Mouse (Mus musculus) ovary, postnatal 10 days (tissue): ENCODE data around the gene Agpat4.

ENCODE experiments used
- DNase-seq: peaks from one replicate; pipeline ENCODE4 v3.0.0; 2022; ENCODE audit warnings: low spot score

Agpat4 gene

DNA sequence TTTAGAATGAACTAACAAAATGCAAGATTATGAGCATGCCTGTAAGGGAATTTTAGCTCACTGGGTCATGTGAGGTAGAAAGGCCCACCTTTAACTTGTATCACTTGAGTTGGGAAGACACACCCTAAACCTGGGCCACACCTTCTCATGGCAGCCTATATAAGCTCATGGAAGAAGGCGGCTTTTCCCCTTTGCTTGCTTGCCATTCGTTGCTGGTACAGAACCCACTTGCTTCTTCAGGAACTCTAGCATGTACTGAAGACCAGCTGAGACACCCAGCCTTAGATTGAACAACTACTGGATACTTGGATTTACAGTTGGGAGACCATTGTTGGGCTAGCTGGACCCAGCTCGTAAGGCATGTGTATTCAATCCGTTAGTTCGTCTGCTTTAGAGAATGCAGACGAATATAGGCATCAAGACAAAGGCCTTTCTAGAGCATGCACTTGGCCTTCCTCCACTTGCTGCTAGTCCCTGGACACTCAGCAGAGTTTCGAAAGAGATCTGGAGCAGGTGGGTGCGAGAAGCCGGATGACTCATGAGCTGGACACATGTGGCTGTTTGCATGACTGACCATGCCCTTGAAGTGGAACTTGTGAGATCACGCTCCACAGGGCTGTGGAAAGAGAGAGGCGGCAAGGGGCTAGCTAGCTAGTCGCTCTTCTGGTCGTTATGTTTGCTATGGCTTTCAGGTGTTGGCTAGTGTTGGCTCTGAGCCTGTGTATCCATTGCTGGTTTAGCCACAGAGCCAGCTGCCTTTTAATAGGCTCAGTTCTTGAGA, 42.7 kb downstream of the Agpat4 start:
- no peak for DNase-seq

GRCm38 (mm10) chr17:12161877-12162276, 43.4 kb downstream of the Agpat4 start:
- DNase-seq: no peak

DNA sequence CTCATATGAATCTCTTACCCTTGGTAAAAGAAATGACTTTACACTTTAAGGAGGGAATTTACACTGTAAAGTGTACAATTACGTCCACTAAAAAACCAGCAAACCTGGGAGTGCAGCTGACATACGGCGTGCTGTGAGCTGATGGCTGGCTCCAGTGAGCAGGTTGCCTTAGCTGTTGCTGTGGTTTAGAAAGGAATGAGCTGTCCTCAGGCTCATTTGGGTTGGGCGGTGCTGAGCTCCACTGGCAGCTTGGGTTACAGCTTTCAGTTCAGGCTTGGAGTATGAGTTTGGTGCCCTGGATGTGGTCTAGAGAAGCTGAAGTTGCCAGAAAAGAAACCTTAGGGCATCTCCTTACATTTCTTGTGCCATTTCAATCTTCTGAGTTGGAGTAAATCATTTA, 44.3 kb downstream of the Agpat4 start:
- DNase-seq: no peak

GRCm38 (mm10) chr17:12163403-12163802, 44.9 kb downstream of the Agpat4 start:
- no peak for DNase-seq

- no peak for DNase-seq
These were observed 45.4 kb downstream of the Agpat4 start for GRCm38 (mm10) chr17:12163903-12164302.

DNA sequence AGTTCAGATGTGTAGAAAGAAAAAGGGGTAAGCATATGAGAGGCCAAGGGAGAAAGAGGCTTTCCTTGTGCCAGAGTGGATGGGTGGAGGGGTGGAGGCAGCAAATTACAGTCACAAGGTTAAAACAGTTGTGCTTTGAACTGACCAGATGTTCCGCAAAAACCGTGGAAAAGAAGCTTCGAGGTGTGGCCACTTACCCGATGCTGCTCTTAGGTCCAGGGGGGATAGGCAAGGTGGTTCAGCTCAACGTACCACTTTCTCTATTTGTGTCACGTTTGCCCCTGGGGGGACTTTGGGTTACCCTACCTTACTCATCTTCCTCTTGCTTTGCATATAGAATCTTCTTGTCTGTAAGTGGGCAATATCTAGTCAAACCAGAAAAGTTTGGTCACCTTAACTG, 46.0 kb downstream of the Agpat4 start:
- DNase-seq: no peak

GRCm38 (mm10) chr17:12165009-12165695, 46.6 kb downstream of the Agpat4 start:
- no peak for DNase-seq

GRCm38 (mm10) chr17:12165701-12166100, 47.2 kb downstream of the Agpat4 start:
- no peak for DNase-seq

DNA sequence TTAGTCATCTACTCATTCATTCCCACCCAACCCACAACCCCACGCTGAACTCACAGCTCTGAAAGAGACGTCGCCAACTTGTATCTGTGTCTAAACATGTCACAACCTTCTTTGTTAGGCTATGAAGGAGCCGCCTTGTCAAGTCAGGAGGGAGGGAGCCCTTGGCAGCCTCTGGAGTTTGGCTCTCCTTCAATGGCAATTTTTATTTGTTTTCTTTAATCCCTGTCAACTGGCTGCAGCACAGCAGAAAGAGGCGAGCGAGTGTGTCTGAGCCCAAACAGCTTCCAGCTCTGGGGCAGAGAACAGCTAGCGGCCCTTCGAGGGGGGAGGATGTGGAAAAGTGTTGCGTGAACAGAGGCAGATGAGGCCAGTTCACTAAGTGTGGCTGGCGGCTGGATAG, 50.0 kb downstream of the Agpat4 start:
- peak; percentile 25 for DNase-seq

- no peak for DNase-seq
These were observed 50.9 kb downstream of the Agpat4 start for GRCm38 (mm10) chr17:12169326-12169836.

DNA sequence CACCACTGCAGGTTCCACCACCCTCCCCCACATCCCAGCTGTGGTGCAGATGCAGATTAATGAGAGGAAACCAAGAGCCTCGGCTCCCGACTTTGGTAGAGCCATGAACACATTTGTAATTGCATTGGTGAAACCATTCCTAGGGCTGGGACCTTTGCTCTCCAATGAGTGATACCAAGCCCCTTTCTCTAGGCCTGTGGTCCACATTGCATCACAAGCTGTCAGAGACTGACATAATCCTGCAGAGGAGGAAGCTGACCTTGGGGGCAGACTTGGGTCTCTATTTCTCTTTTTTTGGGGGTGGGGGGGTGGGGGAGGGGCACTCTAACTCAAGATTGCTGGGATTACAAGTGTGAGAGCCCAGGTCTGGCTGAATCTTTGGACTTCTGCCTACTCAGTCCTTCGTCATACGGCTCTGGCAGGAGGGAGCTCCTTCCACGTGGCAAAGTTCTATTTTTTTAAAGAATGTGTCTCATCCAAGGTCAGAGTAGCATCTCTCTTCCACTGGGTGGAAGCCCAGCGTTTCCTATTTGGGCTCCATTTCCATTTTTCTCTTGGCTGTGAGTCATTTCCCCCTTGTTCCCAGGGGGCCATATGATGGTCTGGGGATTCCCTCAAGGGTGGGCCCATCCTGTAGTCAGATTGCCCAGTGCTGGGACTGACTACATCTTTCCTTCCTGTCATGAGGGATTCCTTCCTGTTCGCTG, 52.4 kb downstream of the Agpat4 start:
- no peak for DNase-seq

DNA sequence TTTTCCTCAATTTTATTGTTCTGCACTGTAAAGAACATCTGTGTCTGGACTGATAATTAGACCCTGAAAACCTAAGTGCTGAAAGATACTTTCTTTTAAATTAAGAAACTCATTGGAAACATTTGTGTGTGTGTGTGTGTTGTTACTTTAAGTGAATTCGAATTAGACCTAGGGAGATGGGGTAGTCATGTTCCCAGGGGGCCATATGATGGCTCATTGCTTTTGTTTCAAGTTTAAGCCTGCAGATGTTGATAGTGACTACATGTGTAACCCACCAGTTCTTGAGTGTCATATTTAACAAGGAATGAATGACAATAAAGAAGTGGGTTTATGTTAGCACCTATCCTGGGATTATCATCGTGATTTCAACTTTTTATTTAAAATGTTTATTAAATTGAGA, 53.2 kb downstream of the Agpat4 start:
- DNase-seq: no peak

GRCm38 (mm10) chr17:12174221-12174620, 55.7 kb downstream of the Agpat4 start:
- DNase-seq: no peak

- DNase-seq: no peak
These were observed 56.4 kb downstream of the Agpat4 start for GRCm38 (mm10) chr17:12174896-12175295.

DNA sequence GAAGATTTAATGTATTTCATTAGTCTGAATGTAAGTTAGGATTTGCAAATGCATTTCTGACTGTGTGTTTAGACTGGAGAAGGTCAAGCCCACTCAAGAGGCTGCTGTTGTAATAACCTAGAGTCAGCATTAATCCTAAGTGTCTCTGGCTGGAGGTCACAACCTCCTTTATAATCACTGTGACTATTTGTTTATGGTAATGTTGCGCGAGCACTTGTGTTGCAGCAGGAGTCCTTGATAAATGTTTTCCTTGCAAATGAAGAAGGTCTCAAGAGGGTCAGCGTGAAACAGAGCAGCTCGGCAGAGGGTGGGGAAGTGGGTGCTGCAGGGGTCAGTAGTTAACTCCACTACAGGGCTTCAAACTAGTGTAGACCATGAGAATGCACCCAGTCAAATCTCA, 57.1 kb downstream of the Agpat4 start:
- no peak for DNase-seq

GRCm38 (mm10) chr17:12179339-12179738, 60.8 kb downstream of the Agpat4 start:
- DNase-seq: no peak

DNA sequence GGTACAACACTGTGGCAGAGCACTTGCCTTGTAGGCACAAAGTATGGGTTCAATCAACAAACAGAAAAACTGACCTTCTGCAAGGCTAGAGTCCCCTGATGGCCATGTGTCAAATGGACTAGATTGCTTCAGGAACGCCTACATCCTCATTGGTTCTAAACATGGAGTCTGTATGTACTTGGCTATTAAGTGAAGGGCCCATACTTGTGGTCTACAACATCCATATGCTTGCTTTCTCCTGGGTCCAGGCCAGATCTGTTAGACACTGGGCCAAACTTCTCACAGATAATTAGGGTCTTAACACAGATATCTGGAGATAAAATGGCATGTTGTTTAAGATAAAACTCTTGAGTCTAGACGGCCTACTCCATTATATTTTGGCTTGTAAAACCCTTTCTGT, 61.3 kb downstream of the Agpat4 start:
- no peak for DNase-seq

DNA sequence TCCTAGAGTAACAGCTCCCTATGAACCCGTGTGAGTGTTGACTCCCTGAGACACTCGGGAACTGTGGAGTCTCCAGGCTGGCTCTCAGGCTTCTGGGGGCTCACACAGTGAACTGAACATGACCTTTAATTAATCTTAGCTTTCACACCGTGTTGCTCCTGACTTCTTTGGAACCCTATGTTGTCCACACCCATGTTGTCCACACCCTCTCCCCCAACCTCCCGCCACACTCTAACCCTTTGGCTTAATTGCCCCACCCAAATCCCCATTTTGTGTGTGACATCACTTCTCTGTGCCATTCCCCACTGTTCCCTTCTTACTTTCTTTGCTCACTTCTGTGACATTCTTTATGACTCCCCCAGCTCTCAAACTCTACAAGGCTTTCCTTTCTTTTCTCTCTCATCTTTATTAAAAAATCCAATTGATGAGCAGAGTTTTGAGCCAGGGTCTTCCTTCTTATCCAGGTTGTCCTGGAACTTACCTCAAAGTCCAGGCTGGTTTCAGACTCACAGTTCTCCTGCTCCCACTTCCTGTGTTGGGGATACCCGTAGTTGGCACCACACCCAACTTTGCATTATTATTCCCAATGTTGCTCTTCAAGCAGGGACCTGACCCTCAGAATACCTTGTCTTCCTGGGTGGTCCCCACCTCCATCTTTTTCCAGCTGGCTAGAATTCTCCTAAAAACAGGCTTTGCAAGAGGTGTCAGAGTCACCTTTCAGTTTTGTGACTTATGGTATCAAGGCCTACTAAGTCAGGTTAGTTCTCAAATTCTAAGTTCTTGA, 64.4 kb downstream of the Agpat4 start:
- DNase-seq: no peak

GRCm38 (mm10) chr17:12184283-12184682, 65.8 kb downstream of the Agpat4 start:
- DNase-seq: no peak

- DNase-seq: no peak
These were observed 67.4 kb downstream of the Agpat4 start for GRCm38 (mm10) chr17:12185855-12186254.

- DNase-seq: no peak
These were observed 67.8 kb downstream of the Agpat4 start for GRCm38 (mm10) chr17:12186341-12186740.

- no peak for DNase-seq
These were observed 69.3 kb downstream of the Agpat4 start for GRCm38 (mm10) chr17:12187782-12188181.
